Mouse (Mus musculus): Measurements from ENCODE around the gene Ces3a.
"Not testable (repeated sequence)": the region's sequence is repeated elsewhere in the genome, so short reads cannot be mapped to it uniquely, and the experiment has no call there.

Ces3a gene

GRCm38 (mm10) chr8:105102101-105102785, 53.8 kb downstream of the Ces3a start:
- DNase-seq (ENCODE audit: low spot score), result not testable (repeated sequence)

- not testable (repeated sequence) for DNase-seq (ENCODE audit: low spot score)
These were observed 55.3 kb downstream of the Ces3a start for GRCm38 (mm10) chr8:105103701-105104100.

DNA sequence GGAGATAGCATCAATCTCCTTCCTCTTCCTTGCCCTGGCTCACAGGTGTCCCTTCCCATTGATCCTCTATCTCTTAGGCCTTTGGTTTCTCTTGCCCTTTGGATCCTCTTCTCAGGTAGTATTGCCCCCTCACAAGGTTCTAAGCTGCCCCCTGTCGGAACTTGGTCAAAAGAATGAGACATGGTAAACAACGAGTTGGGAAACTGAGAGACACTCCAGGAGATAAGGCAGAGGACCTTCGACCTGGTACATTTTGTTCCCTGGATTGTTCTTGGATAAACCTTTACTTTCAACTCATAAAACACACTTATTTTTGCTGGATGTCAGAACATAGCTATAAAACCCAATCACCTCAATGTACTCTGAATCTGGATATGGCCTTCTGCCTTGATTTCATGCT, 55.8 kb downstream of the Ces3a start:
- DNase-seq (ENCODE audit: low spot score), result no peak

Data from testis, postnatal 14 days (tissue).